10 mouse cellular contexts compared by ENCODE assay signal in genomic region chr16:23515766-23516165, GRCm38 (mm10). TPM values are rescaled to one million over a fixed set of nuclear protein-coding genes. Genes with fewer than 3 reads are reported as not detected.
DNase-seq lines count a peak whose midpoint lies in the region; ATAC-seq and TF ChIP-seq lines count a peak whose summit lies in the region.
"Had no signal": no experiment of that assay in that cellular context is flagged by ENCODE, and none has a peak within 500 bp of the region (broad histone marks: within the 10 kb centered on the region; RNA-seq: fewer than 3 reads in every experiment).

No protein-coding gene starts in this region.

- no peak overlapping the region for H3K27ac ChIP-seq in kidney, embryonic 15.5 days
- no peak overlapping the region for H3K27ac ChIP-seq in kidney, postnatal 0 days
- H3K27ac ChIP-seq: embryonic facial prominence, embryonic 15.5 days had no signal

- H3K27me3 ChIP-seq in kidney, embryonic 15.5 days, result no peaks in the 10 kb centered on the region
- H3K27me3 ChIP-seq in kidney, postnatal 0 days (ENCODE audit: insufficient read depth, low read length), result no peaks in the 10 kb centered on the region
- H3K27me3 ChIP-seq: embryonic facial prominence, embryonic 15.5 days; Patski had no signal

- no peak overlapping the region for H3K4me2 ChIP-seq in kidney, embryonic 15.5 days
- no peak overlapping the region for H3K4me2 ChIP-seq in kidney, postnatal 0 days (ENCODE audit: low read length)
- H3K4me2 ChIP-seq: embryonic facial prominence, embryonic 15.5 days had no signal

- H3K4me1 ChIP-seq in kidney, embryonic 15.5 days, result peaks cover 42% of the 10 kb centered on the region
- peaks cover 6% of the 10 kb centered on the region for H3K4me1 ChIP-seq in kidney, postnatal 0 days (replicated peaks; ENCODE audit: insufficient read depth, low read length)

- WGBS in kidney, embryonic 15.5 days, result 58% methylated on average over 3 of the region's 3 CpGs
- 48% methylated on average over 3 of the region's 3 CpGs for WGBS in kidney, postnatal 0 days

- no peak overlapping the region for H3K4me3 ChIP-seq in kidney, embryonic 15.5 days (replicated peaks)
- no peak overlapping the region for H3K4me3 ChIP-seq in kidney, postnatal 0 days (replicated peaks; ENCODE audit: low read depth, low read length)
- H3K4me3 ChIP-seq: embryonic facial prominence, embryonic 15.5 days had no signal

- H3K9ac ChIP-seq in kidney, embryonic 15.5 days, result no peak overlapping the region
- H3K9ac ChIP-seq in kidney, postnatal 0 days (ENCODE audit: low read depth, low read length), result no peak overlapping the region
- H3K9ac ChIP-seq: embryonic facial prominence, embryonic 15.5 days had no signal

- TF ChIP-seq POLR2A in brain, embryonic 14.5 days (IDR thresholded peaks at IDR 0.05; ENCODE audit: borderline replicate concordance, extremely low read depth, insufficient read depth, insufficient read length, poor library complexity, severe bottlenecking), result no peak

- H3K9me3 ChIP-seq in kidney, embryonic 15.5 days (replicated peaks), result no peaks in the 10 kb centered on the region
- no peaks in the 10 kb centered on the region for H3K9me3 ChIP-seq in kidney, postnatal 0 days (replicated peaks; ENCODE audit: low read length)
- H3K9me3 ChIP-seq: embryonic facial prominence, embryonic 15.5 days had no signal

- ATAC-seq in kidney, embryonic 15.5 days (replicated peaks; ENCODE audit: low FRiP score), result no peak
- ATAC-seq in kidney, postnatal 0 days (replicated peaks; ENCODE audit: low FRiP score, low read depth), result no peak
- no peak for ATAC-seq in megakaryocyte, adult 5-6 weeks (ENCODE audit: poor library complexity, severe bottlenecking)
- ATAC-seq: Patski had no signal

- peak; percentile 65 for DNase-seq in kidney, adult 11 months
- DNase-seq in NIH3T3 (ENCODE audit: low read depth), result peak; percentile 66
- peak; percentile 90 for DNase-seq in brain, embryonic 14.5 days (ENCODE audit: low read depth)
- DNase-seq in kidney, postnatal 0 days (ENCODE audit: low spot score), result peak; percentile 34
- peak; percentile 37 for DNase-seq in skeletal muscle tissue, adult 2 months (ENCODE audit: low read depth, low spot score)
- DNase-seq in layer of hippocampus, adult 9-10 months (ENCODE audit: low spot score), result no peak

- TF ChIP-seq CTCF in brain, embryonic 14.5 days (IDR thresholded peaks at IDR 0.05; ENCODE audit: borderline replicate concordance, extremely low read depth, insufficient read depth, insufficient read length), result no peak
- no peak for TF ChIP-seq CTCF in kidney, postnatal 0 days (IDR thresholded peaks at IDR 0.05; ENCODE audit: low read depth)

- no peaks in the 10 kb centered on the region for H3K36me3 ChIP-seq in kidney, embryonic 15.5 days
- H3K36me3 ChIP-seq in kidney, postnatal 0 days (ENCODE audit: insufficient read depth, low read length), result no peaks in the 10 kb centered on the region
- H3K36me3 ChIP-seq: embryonic facial prominence, embryonic 15.5 days had no signal

RNA-seq across cellular contexts. Expression of gene Rtp4, which starts 4.3 kb away (rescaled TPM):
- 9.7 and 10.9 TPM in 2 replicates for polyA plus RNA-seq in kidney, embryonic 15.5 days (2015; fragmentation: Nextera tagmentation; extraction: Ambion mirVana)
- 2.7 and 3.8 TPM in 2 replicates for polyA plus RNA-seq in brain, embryonic 14.5 days (2012; rRNA removed)
- 38.1 and 50.7 TPM in 2 replicates for polyA plus RNA-seq in kidney, postnatal 0 days (2015; fragmentation: Nextera tagmentation; extraction: Ambion mirVana)
- total RNA-seq in megakaryocyte, adult 5-6 weeks (2015), result 31.7 and 42.7 TPM in 2 replicates
- total RNA-seq in megakaryocyte, adult 5-6 weeks (2017), result 25.1 and 25.3 TPM in 2 replicates

RNA-seq across cellular contexts. Expression of gene Masp1, which starts 4.8 kb away (rescaled TPM):
- polyA plus RNA-seq in kidney, embryonic 15.5 days (2015; fragmentation: Nextera tagmentation; extraction: Ambion mirVana), result 6.8 and 8.3 TPM in 2 replicates
- polyA plus RNA-seq in brain, embryonic 14.5 days (2012; rRNA removed), result 49.5 and 59.7 TPM in 2 replicates
- polyA plus RNA-seq in kidney, postnatal 0 days (2015; fragmentation: Nextera tagmentation; extraction: Ambion mirVana), result 3.1 and 3.3 TPM in 2 replicates
- not detected in 2 replicates for total RNA-seq in megakaryocyte, adult 5-6 weeks (2015)
- not detected in 2 replicates for total RNA-seq in megakaryocyte, adult 5-6 weeks (2017)
